Mouse (Mus musculus) kidney, embryonic 14.5 days (tissue): ENCODE data around the gene Lrrc23. TPM values are rescaled to one million over a fixed set of nuclear protein-coding genes. Genes with fewer than 3 reads are reported as not detected.
A peak's percentile ranks its signal among the peaks of the same experiment; 100 is the strongest.

ENCODE experiments used
- ATAC-seq: fragments of 200-750 bp; cut with Nextera tagmentation; 2 replicates; pipeline ENCODE4 v1.8.0; 2017; ENCODE audit warnings: moderate number of reproducible peaks, mild to moderate bottlenecking, moderate TSS enrichment, moderate library complexity; ENCODE audit not compliant: low FRiP score, low TSS enrichment
- H3K27ac ChIP-seq: fragments of 300-500 bp; sonication (generic); 2 replicates; pipeline ENCODE4 v1.5.1; 2014; ENCODE audit warnings: low read depth, mild to moderate bottlenecking, low read length, moderate library complexity, mixed read lengths
- H3K27me3 ChIP-seq: fragments of 300-500 bp; sonication (generic); 2 replicates; pipeline ENCODE4 v1.6.1; 2014; ENCODE audit warnings: mild to moderate bottlenecking, low read length; ENCODE audit not compliant: control insufficient read depth, insufficient read depth
- H3K36me3 ChIP-seq: fragments of 300-500 bp; sonication (generic); 2 replicates; pipeline ENCODE4 v1.6.1; 2014; ENCODE audit warnings: low read length, mixed read lengths; ENCODE audit not compliant: control insufficient read depth, insufficient read depth
- H3K4me1 ChIP-seq: fragments of 300-500 bp; sonication (generic); 2 replicates; pipeline ENCODE4 v1.6.1; 2014; ENCODE audit warnings: low read length, mixed read lengths; ENCODE audit not compliant: control insufficient read depth, insufficient read depth
- H3K4me2 ChIP-seq: fragments of 300-500 bp; sonication (generic); replicated peaks from 2 replicates; pipeline ENCODE4 v1.6.1; 2014; ENCODE audit warnings: low read depth, mild to moderate bottlenecking, low read length
- H3K4me3 ChIP-seq: fragments of 300-500 bp; sonication (generic); 2 replicates; pipeline ENCODE4 v1.5.1; 2014; ENCODE audit warnings: mild to moderate bottlenecking, low read length
- H3K9ac ChIP-seq: fragments of 300-500 bp; sonication (generic); 2 replicates; pipeline ENCODE4 v1.6.1; 2014; ENCODE audit warnings: low read depth, mild to moderate bottlenecking, low read length, moderate library complexity
- H3K9me3 ChIP-seq: fragments of 300-500 bp; sonication (generic); 2 replicates; pipeline ENCODE4 v1.6.1; 2016; ENCODE audit warnings: low read length; ENCODE audit not compliant: control insufficient read depth
- WGBS: fragments of 180-500 bp; shearing (Covaris S2); extraction: QIAGEN DNeasy Blood & Tissue Kit; methylation state at CpG from one replicate; pipeline ENCODE4 v1.1.7; 2014; 5-methylcytosine and 5-hydroxymethylcytosine counted together
- polyA plus RNA-seq: library from polyadenylated mRNA; unstranded; fragments of >200 nt; fragmentation: Nextera tagmentation; extraction: Ambion mirVana; gene quantifications from 2 replicates; pipeline ENCODE4 v1.2.1, GENCODE M21; 2014

The Lrrc23 gene
- polyA plus RNA-seq, 1 experiment from 2014 or later, result 0.39 TPM

DNA sequence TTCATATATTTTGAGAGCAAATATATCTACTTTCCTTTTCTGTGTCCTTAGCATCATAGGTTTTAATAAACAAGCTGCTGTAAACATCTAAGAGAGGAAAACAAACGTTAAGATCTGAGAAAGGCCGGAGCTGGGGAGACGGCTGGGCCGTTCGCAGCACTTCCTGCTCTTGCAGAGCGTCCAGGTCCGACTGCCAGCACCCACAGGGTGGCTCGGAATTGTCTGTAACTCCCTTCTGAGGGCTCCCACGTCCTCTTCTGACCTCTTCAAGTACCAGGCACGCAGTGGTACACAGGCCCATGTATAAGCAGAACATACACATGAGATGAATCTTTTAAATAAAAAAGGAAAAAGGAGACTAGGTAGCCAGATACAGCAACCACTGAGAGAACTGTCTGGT is 8.2 kb upstream of the Lrrc23 start:
- Histone ChIP-seq H3K4me2 (no peak overlapping the region), H3K9ac (no peak overlapping the region), H3K27ac (no peak overlapping the region), H3K36me3 (no peaks in the 10 kb centered on the region), H3K4me3 (no peak overlapping the region), H3K9me3 (no peaks in the 10 kb centered on the region), H3K27me3 (no peaks in the 10 kb centered on the region), H3K4me1 (no peaks in the 10 kb centered on the region)
- ATAC-seq, result no peak
- 80% methylated on average over 10 of the region's 10 CpGs for whole genome bisulfite sequencing

DNA sequence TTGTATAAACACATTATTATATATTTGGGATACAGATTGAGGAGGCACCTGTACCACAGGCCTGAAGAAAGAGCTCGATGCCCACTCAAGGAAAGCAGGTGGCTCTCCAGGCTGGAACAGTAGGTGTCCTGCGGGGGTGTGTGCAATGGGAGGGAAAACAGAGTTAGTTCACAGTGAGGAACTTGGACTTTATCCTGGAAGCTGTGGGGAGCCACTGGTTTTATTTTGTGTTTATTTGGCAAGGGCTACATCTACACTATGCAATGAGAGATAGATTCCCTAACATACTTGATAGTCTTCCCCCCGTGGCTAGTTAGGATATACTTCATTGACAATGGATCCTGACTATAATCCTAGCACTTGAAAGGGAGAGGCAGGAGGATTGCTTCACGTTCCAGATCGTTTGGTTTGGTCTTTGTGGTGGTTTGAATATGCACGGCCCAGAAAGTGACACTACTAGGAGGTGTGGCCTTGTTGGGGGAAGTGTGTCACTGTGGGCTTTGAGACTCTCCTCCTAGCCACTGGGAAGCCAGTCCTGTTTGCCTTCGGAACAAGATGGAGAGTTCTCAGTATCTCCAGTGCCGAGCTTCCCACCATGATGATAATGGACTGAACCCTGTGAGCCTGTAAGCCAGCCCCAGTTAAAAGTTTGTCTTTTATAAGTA is 7.4 kb upstream of the Lrrc23 start:
- H3K36me3 ChIP-seq, result no peaks in the 10 kb centered on the region
- 45% methylated on average over 8 of the region's 8 CpGs for WGBS
- ATAC-seq, result peak; percentile 50; the same call in 1 of the 2 replicates

DNA sequence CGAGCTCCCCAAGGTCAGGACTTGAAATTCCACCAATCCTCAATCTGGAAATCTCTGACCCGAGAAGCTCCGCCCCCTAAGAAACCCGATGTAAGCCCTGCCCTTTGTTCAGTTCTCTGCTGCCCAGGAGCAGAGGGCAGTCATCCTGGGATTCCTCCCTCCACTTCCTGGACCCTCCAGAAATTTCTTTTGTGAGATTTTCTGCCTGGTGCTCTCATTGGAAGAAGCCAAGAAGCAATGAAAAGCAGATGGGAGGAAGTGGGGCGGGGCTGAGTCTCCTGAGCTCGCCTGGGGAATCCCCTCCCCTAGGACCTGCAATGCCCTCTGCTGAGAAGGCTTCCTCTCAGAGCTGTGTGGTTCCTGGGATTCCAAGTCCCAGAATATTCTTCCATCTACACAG is 2.9 kb upstream of the Lrrc23 start:
- WGBS, result 22% methylated on average over 6 of the region's 6 CpGs
- H3K9me3 ChIP-seq, result no peaks in the 10 kb centered on the region
- peaks cover 8% of the 10 kb centered on the region; the same call in 1 of the 2 replicates for H3K4me1 ChIP-seq
- H3K4me3 ChIP-seq, result no peak overlapping the region
- no peak for ATAC-seq
- H3K27me3 ChIP-seq, result peaks cover 6% of the 10 kb centered on the region; the same call in 1 of the 2 replicates
- peak overlapping the region; percentile 18; the same call in 1 of the 2 replicates for H3K4me2 ChIP-seq
- no peaks in the 10 kb centered on the region for H3K36me3 ChIP-seq
- no peak overlapping the region for H3K9ac ChIP-seq
- no peak overlapping the region for H3K27ac ChIP-seq

More for the DNA sequence above, 7.4 kb upstream of the Lrrc23 start:
- H3K27me3 ChIP-seq, result no peaks in the 10 kb centered on the region
- H3K4me2 ChIP-seq, result no peak overlapping the region
- H3K9me3 ChIP-seq, result no peaks in the 10 kb centered on the region
- no peak overlapping the region for H3K27ac ChIP-seq
- no peaks in the 10 kb centered on the region for H3K4me1 ChIP-seq
- no peak overlapping the region for H3K9ac ChIP-seq
- no peak overlapping the region for H3K4me3 ChIP-seq

DNA sequence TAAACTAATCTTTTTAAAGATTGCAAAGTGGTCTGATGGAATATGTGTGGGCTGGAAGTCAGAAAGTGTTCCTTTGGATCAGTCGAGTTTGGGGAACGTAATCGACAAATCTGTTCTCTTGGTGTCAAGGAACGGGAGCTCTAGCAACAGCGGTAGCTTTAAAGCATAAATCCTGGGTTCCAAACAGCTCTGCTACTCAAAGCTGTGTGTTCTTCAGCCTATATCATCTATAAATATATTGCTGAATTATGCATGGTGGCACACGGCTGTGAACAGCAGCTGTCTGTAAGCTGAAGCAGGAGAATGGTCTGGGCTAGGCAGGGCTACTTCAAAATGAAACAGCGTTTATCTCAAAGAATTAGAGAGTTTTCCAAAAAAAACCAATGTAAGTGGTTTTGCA is 1.4 kb upstream of the Lrrc23 start:
- Histone ChIP-seq H3K9ac (no peak overlapping the region), H3K27ac (no peak overlapping the region), H3K4me3 (no peak overlapping the region), H3K36me3 (no peaks in the 10 kb centered on the region), H3K27me3 (peaks cover 6% of the 10 kb centered on the region; the same call in 1 of the 2 replicates), H3K4me1 (peaks cover 8% of the 10 kb centered on the region; the same call in 1 of the 2 replicates), H3K9me3 (no peaks in the 10 kb centered on the region), H3K4me2 (no peak overlapping the region)
- 86% methylated on average over 7 of the region's 7 CpGs for WGBS
- ATAC-seq, result no peak

DNA sequence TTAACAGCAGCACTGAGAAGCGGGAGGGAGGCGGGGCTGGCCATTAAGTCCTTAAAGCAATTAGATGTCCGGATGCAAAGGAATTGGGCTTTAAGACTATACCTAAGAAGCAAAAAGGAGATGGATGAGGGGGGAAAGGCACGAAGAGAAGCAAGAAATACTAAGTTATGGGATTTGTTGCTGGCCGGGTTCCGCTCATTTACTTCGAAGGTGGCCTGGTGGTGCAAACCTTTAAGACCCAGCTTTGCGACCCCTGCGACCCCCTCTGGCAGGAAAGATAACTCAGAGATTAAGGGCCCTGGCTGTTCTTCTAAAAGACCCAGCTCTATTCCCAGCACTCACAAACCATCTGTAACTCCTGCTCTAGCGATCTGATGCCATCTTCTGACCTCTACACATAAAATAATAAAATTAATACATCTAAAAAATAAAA is 473 bp upstream of the Lrrc23 start:
- H3K9me3 ChIP-seq, result no peaks in the 10 kb centered on the region
- H3K4me2 ChIP-seq, result peak overlapping the region; percentile 63
- H3K4me1 ChIP-seq, result peaks cover 8% of the 10 kb centered on the region; the same call in 1 of the 2 replicates
- peak overlapping the region; percentile 19 for H3K9ac ChIP-seq
- no peaks in the 10 kb centered on the region for H3K36me3 ChIP-seq
- H3K4me3 ChIP-seq, result peak overlapping the region; percentile 44
- peaks cover 6% of the 10 kb centered on the region; the same call in 1 of the 2 replicates for H3K27me3 ChIP-seq
- 5% methylated on average over 10 of the region's 10 CpGs for WGBS
- no peak overlapping the region for H3K27ac ChIP-seq
- ATAC-seq, result no peak

DNA sequence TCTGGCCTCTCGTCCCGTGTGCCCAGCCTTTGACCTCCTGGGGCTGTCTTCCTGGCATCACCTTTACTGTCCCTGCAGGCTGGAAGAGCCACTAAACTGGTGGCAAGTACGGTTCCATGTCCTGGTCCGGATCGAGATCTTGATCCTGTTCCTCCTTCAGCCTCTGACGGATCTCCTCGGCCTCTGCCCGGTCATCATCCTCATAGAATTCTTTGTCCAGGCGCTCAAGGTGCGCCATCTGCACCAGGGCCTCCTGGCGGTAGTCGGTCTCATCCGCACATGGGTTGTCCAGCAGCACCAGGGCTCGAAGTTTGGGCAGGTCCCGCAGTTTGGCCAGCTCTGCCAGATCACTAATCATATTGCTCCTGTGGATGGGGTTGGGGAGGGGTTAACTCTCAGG is 9.0 kb downstream of the Lrrc23 start:
- 81% methylated on average over 15 of the region's 15 CpGs for WGBS
- H3K9ac ChIP-seq, result no peak overlapping the region
- no peaks in the 10 kb centered on the region for H3K9me3 ChIP-seq
- no peak for ATAC-seq
- no peak overlapping the region for H3K4me2 ChIP-seq
- H3K27ac ChIP-seq, result no peak overlapping the region
- no peaks in the 10 kb centered on the region for H3K36me3 ChIP-seq
- H3K27me3 ChIP-seq, result no peaks in the 10 kb centered on the region
- H3K4me3 ChIP-seq, result no peak overlapping the region
- H3K4me1 ChIP-seq, result peaks cover 26% of the 10 kb centered on the region

DNA sequence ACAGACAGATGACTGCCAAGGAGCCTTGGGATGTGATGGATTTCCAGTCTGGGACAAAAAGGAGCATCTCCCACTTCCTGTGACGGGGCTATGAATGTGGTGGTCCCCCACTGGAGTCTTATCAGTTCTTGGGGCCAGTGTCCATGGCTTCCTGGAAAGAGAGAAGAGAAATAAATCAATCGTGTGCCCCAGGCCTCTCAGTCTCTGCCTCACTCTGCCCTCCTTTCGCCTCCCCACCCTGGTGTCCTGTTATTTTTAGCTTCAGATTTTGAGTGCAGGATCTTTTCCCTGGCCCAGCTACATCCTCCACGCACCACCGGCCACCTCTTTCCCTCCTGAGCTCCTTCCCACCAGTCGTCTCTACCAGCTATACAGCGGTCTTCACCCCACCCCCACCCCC is 9.5 kb downstream of the Lrrc23 start:
- 34% methylated on average over 7 of the region's 7 CpGs for WGBS
- Histone ChIP-seq H3K9ac (peak overlapping the region; percentile 58; the same call in 1 of the 2 replicates), H3K9me3 (no peaks in the 10 kb centered on the region), H3K36me3 (no peaks in the 10 kb centered on the region), H3K4me2 (peak overlapping the region; percentile 94), H3K4me1 (peaks cover 26% of the 10 kb centered on the region), H3K27me3 (no peaks in the 10 kb centered on the region), H3K4me3 (peak overlapping the region; percentile 50), H3K27ac (no peak overlapping the region)
- no peak for ATAC-seq

DNA sequence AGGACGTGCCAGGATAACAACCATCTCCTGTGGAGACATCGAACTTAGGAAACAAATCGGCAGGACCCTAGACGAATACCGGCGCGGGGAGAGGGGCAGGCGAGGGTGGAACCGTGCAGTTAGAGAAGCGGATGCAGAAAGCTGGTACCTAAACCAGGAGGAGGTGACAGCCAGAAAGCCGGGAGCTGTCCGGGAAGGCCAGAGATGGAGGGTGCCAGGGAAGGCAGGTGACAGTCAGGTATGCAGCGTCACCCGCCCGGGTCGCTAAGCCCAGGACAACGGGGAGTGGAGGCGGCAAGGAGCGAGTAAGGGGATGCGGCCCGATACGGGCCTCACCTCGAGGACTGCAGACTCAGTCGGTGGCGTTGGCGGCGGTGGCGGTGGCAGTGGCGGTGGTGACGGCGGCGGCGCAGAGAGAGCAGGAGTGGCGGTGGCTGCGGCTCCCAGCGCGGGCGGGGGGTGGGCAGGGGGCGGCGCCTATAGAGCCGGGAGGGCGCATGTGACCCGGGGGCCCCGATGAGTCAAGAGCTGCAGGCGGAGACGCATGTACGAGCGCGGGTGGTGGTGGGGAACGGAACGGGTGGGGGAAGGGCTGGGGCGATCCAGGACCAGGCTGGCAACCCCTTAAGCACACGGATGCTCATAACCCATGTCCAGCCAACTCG is 10.3 kb downstream of the Lrrc23 start, which contains the start of gene Eno2:
Gene Eno2 (minus strand): TSS at position 573 of the 665 bp plus-strand sequence.
- ATAC-seq, result peak; percentile 66
- H3K4me1 ChIP-seq, result peaks cover 26% of the 10 kb centered on the region
- peak within 1 kb of the TSS; percentile 58; the same call in 1 of the 2 replicates for H3K9ac ChIP-seq
- H3K27me3 ChIP-seq, result no peaks in the 10 kb centered on the region
- no peaks in the 10 kb centered on the region for H3K9me3 ChIP-seq
- peak within 1 kb of the TSS; percentile 94 for H3K4me2 ChIP-seq
- H3K27ac ChIP-seq, result no peak within 1 kb of the TSS
- under 1% methylated on average over 45 of the region's 54 CpGs for WGBS
- H3K36me3 ChIP-seq, result no peaks in the 10 kb centered on the region
- peak within 1 kb of the TSS; percentile 50 for H3K4me3 ChIP-seq

DNA sequence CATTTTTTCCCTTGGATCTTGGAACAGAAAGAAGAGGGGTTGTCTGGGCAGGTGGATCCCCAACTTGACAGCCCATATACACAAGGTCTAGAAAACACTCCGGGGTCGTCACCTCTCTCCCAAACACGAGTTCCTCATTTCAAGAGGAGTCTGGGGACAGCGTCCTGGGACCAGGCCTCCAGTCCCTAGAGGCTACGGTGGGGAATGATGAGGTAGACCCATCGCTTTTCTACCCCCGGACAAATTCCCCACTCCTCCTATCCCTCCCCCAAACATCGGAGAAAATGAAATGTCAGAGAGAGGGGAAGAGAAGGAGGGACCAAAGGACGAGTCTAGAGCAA is 10.9 kb downstream of the Lrrc23 start:
- Histone ChIP-seq H3K36me3 (no peaks in the 10 kb centered on the region), H3K4me3 (peak overlapping the region; percentile 50), H3K27ac (no peak overlapping the region), H3K27me3 (no peaks in the 10 kb centered on the region), H3K4me2 (peak overlapping the region; percentile 94), H3K9me3 (no peaks in the 10 kb centered on the region), H3K9ac (peak overlapping the region; percentile 58; the same call in 1 of the 2 replicates), H3K4me1 (peaks cover 26% of the 10 kb centered on the region)
- 4% methylated on average over 9 of the region's 9 CpGs for WGBS
- ATAC-seq, result peak; percentile 13; the same call in 1 of the 2 replicates
